Mouse (Mus musculus) midbrain, embryonic 12.5 days (tissue): ENCODE measurements around the gene Gm49378. TPM values are rescaled to one million over a fixed set of nuclear protein-coding genes. Genes with fewer than 3 reads are reported as not detected.
A peak's percentile ranks its signal among the peaks of the same experiment; 100 is the strongest.

Experiments used
- ATAC-seq: fragments of 200-750 bp; cut with Nextera tagmentation; 2 replicates; pipeline ENCODE4 v1.8.0; 2017; ENCODE audit warnings: low read depth, moderate TSS enrichment, moderate library complexity; ENCODE audit not compliant: low FRiP score
- H3K27ac ChIP-seq: fragments of 300-500 bp; sonication (generic); replicated peaks from 2 replicates; pipeline ENCODE4 v1.5.1; 2016; ENCODE audit warnings: mild to moderate bottlenecking
- H3K27me3 ChIP-seq: fragments of 300-500 bp; sonication (generic); 2 replicates; pipeline ENCODE4 v1.6.1; 2016; ENCODE audit warnings: mild to moderate bottlenecking
- H3K36me3 ChIP-seq: fragments of 300-500 bp; sonication (generic); 2 replicates; pipeline ENCODE4 v1.6.1; 2016
- H3K4me1 ChIP-seq: fragments of 300-500 bp; sonication (generic); 2 replicates; pipeline ENCODE4 v1.6.1; 2016
- H3K4me2 ChIP-seq: fragments of 300-500 bp; sonication (generic); replicated peaks from 2 replicates; pipeline ENCODE4 v1.6.1; 2016; ENCODE audit warnings: mild to moderate bottlenecking, moderate library complexity
- H3K4me3 ChIP-seq: fragments of 300-500 bp; sonication (generic); 2 replicates; pipeline ENCODE4 v1.5.1; 2016; ENCODE audit warnings: mild to moderate bottlenecking
- H3K9ac ChIP-seq: fragments of 300-500 bp; sonication (generic); replicated peaks from 2 replicates; pipeline ENCODE4 v1.6.1; 2016; ENCODE audit warnings: mild to moderate bottlenecking, moderate library complexity
- H3K9me3 ChIP-seq: fragments of 300-500 bp; sonication (generic); 2 replicates; pipeline ENCODE4 v1.6.1; 2016; ENCODE audit warnings: mild to moderate bottlenecking
- WGBS: fragments of 180-500 bp; shearing (Covaris S2); methylation state at CpG from one replicate; pipeline ENCODE4 v1.1.7; 2016; 5-methylcytosine and 5-hydroxymethylcytosine counted together
- polyA plus RNA-seq: library from polyadenylated mRNA; unstranded; fragments of >200 nt; fragmentation: Nextera tagmentation; extraction: Ambion mirVana; gene quantifications from 2 replicates; pipeline ENCODE4 v1.2.1, GENCODE M21; 2016

Gene Gm49378
- polyA plus RNA-seq, 1 experiment from 2014 or later = 4.9 TPM

DNA sequence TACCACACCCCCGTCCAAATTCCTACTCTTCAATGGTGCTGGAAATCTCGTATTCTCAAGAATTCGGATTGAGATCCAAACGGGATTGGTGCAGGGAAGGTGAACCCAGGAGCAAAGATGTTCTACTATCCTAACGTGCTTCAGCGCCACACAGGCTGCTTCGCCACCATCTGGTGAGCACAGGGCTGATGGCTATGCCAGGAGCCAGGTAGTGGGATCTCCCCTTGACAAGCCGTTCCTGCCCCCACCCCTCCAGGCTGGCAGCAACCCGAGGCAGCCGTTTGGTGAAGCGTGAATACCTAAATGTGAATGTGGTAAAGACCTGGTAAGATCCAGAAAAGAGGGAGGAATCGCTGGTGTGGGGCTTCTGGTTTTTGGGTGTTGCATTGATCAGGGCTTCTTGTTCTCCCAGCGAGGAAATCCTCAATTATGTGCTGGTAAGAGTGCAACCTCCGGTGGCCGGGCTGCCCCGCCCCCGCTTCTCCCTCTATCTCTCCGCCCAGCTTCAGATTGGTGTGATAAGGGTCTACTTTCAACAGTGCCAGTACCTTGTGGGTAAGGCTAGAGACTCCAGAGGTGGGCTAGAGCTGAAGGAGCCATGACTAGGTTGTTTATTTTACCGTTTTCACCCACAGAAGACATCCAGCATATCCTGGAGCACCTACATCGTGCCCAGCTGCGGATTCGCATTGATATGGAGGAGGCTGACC is 19.1 kb downstream of the Gm49378 start:
- no peak overlapping the region for H3K27ac ChIP-seq
- peaks cover 9% of the 10 kb centered on the region for H3K27me3 ChIP-seq
- 0 out of 2 replicates have a peak, but pooled peaks cover 1% of the 10 kb centered on the region for H3K36me3 ChIP-seq
- H3K4me1 ChIP-seq = 0 out of 2 replicates have a peak, but pooled peaks cover 9% of the 10 kb centered on the region
- no peak overlapping the region for H3K9ac ChIP-seq
- peak overlapping the region; percentile 19 for H3K4me3 ChIP-seq
- no peaks in the 10 kb centered on the region for H3K9me3 ChIP-seq
- WGBS = 53% methylated on average over 22 of the region's 22 CpGs
- H3K4me2 ChIP-seq = peak overlapping the region; percentile 30
- no peak for ATAC-seq

DNA sequence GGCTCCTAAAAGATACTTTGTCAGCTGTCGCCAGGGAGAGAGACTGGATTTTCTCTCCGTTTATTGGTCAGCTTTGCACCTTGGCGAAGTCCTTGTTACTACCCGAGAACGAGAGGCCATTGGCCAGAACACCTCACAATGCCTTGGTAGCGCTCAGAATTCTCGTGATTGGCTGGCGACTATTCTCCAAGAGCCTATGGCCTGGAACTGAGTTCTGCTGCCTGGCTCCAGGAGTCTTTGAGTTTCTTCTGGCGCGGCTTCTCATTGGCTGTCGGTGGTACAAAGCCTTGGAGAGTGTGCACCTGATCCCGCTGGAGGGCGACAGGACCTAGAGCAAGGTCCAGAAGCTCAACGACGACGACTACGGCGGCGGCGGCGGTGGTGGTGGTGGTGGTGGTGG is 19.9 kb downstream of the Gm49378 start, which contains the start of gene Rec8:
Rec8 (plus strand) TSS at position 216 of the 400 bp plus-strand sequence.
- no peak within 1 kb of the TSS for H3K9ac ChIP-seq
- WGBS = 25% methylated on average over 21 of the region's 21 CpGs
- peak within 1 kb of the TSS; percentile 19 for H3K4me3 ChIP-seq
- no peak within 1 kb of the TSS for H3K27ac ChIP-seq
- peaks cover 9% of the 10 kb centered on the region for H3K27me3 ChIP-seq
- H3K4me1 ChIP-seq = 0 out of 2 replicates have a peak, but pooled peaks cover 9% of the 10 kb centered on the region
- no peaks in the 10 kb centered on the region for H3K36me3 ChIP-seq
- H3K4me2 ChIP-seq = peak within 1 kb of the TSS; percentile 30
- H3K9me3 ChIP-seq = no peaks in the 10 kb centered on the region
- peak; percentile 54; the same call in 1 of the 2 replicates for ATAC-seq

DNA sequence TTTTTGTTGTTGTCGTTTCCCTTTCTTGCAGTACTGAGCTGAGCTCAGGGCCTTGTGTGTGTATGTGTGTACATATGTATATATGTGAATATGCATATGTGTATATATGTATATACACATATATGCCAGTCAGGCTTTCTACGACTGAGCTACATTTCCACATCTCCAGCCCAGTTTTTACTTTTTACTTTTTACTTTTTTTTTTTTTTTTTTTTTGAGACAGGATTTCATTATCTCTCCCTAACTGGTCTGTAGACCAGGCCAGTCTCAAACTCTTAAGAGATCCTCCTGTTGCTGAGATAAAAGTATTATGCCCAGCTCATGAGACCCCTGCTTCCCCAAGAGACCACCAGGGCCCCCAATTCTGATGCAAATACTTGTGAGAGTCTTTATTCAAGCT is 20.9 kb downstream of the Gm49378 start:
- H3K27ac ChIP-seq = no peak overlapping the region
- no peak overlapping the region for H3K4me2 ChIP-seq
- no peak for ATAC-seq
- 0 out of 2 replicates have a peak, but pooled peaks cover 9% of the 10 kb centered on the region for H3K4me1 ChIP-seq
- no peak overlapping the region for H3K9ac ChIP-seq
- H3K36me3 ChIP-seq = no peaks in the 10 kb centered on the region
- no peak overlapping the region for H3K4me3 ChIP-seq
- H3K9me3 ChIP-seq = no peaks in the 10 kb centered on the region
- WGBS = 63% methylated on average over 2 of the region's 2 CpGs
- H3K27me3 ChIP-seq = peaks cover 9% of the 10 kb centered on the region

DNA sequence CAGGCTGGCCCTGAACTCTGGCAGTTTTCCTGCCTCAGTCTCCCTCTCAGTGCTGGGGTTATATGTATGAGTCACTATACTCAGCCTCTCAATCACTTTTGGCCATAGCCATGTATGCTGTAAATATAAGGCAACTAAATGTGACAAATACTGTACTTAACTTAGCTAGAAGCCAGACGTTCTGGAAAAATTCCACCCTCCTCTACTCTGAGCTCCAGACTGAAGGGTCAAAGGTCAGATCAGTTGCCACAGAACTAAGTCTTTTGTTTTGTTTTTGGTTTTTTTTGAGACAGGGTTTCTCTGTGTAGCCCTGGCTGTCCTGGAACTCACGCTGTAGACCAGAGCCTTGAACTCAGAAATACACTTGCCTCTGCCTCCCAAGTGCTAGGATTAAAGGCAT is 21.8 kb downstream of the Gm49378 start:
- Histone ChIP-seq H3K4me1 (0 out of 2 replicates have a peak, but pooled peaks cover 9% of the 10 kb centered on the region), H3K9me3 (no peaks in the 10 kb centered on the region), H3K27me3 (peaks cover 9% of the 10 kb centered on the region), H3K9ac (no peak overlapping the region), H3K36me3 (no peaks in the 10 kb centered on the region), H3K4me3 (no peak overlapping the region), H3K4me2 (no peak overlapping the region), H3K27ac (no peak overlapping the region)
- no peak for ATAC-seq
- WGBS = 52% methylated on average over 2 of the region's 2 CpGs

DNA sequence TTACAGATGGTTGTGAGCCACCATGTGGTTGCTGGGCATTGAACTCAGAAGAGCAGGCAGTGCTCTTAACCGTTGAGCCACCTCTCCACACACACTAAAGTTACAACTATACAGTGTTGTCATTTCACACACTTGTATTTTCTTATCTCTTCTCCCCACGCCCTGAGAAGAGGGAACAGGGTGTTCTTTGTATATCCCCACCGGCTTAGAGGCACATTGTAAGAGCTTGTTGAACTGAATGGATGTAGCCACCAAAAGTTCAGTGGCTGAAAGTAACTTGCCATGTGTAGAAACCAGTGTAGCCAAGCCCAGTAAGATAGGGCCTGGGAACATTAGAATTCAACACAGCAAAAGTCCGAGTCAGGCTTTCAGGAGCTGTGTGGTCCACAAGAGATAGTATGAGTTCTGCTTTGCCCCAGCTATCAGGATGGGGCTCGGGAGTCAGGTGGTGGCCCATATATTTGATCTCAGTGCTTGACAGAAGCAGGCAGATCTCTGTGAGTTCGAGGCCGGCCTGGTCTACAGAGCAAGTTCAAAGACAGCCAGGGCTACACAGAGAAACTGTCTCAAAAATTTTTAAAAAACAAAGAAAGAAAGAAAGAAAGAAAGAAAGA is 23.0 kb downstream of the Gm49378 start:
- H3K4me2 ChIP-seq = no peak overlapping the region
- 0 out of 2 replicates have a peak, but pooled peaks cover 9% of the 10 kb centered on the region for H3K4me1 ChIP-seq
- 87% methylated on average over 7 of the region's 7 CpGs for WGBS
- peaks cover 9% of the 10 kb centered on the region for H3K27me3 ChIP-seq
- H3K9me3 ChIP-seq = no peaks in the 10 kb centered on the region
- H3K4me3 ChIP-seq = no peak overlapping the region
- no peaks in the 10 kb centered on the region for H3K36me3 ChIP-seq
- no peak for ATAC-seq
- no peak overlapping the region for H3K9ac ChIP-seq
- H3K27ac ChIP-seq = no peak overlapping the region

DNA sequence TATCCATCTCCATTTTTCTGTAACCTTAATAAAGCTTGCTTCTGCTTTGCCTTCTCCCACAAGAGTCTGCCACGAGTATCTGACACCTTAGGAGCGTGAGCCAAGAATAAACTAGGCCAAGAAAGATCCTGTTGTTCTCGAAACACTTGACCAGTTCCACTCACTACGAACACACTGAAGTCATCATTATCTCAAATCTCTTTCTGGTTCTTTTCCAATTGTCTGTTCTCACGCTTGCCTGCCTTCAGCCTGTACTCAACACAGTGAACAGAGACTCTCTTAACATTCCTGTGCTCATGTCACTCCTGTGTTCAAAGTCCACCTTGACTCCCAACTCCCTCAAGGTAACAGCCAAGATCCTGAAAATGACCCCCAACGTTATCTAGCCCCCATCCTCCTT is 24.3 kb downstream of the Gm49378 start:
- ATAC-seq = no peak
- Histone ChIP-seq H3K27ac (no peak overlapping the region), H3K4me3 (no peak overlapping the region), H3K4me1 (0 out of 2 replicates have a peak, but pooled peaks cover 5% of the 10 kb centered on the region), H3K36me3 (peaks cover 12% of the 10 kb centered on the region), H3K9me3 (no peaks in the 10 kb centered on the region), H3K4me2 (no peak overlapping the region), H3K9ac (no peak overlapping the region), H3K27me3 (peaks cover 6% of the 10 kb centered on the region)
- WGBS = 78% methylated on average over 6 of the region's 6 CpGs

DNA sequence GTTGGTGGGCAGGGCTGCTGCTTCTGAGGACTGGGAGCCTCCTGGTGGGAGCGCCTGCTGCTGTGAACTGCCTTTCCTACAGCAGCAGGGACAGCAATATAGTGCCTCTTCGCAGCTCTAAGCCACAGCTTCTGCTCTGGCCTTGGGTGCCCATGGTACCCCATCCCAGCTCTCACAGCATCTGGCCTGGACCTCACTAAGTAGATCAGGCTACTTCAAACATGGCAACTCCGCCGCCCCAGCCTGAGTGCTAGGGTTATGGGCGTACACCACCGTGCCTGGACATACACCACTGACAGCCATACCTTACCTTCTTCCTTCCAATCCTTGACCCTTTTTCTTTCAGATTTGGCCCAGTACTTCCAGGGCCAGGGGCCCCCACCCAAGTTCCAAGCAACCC is 29.4 kb downstream of the Gm49378 start:
- Histone ChIP-seq H3K4me2 (no peak overlapping the region), H3K9me3 (no peaks in the 10 kb centered on the region), H3K9ac (no peak overlapping the region), H3K4me1 (peaks cover 10% of the 10 kb centered on the region; the same call in 1 of the 2 replicates), H3K27me3 (no peaks in the 10 kb centered on the region), H3K27ac (no peak overlapping the region), H3K36me3 (peaks cover 44% of the 10 kb centered on the region), H3K4me3 (no peak overlapping the region)
- no peak for ATAC-seq
- 97% methylated on average over 6 of the region's 6 CpGs for WGBS

DNA sequence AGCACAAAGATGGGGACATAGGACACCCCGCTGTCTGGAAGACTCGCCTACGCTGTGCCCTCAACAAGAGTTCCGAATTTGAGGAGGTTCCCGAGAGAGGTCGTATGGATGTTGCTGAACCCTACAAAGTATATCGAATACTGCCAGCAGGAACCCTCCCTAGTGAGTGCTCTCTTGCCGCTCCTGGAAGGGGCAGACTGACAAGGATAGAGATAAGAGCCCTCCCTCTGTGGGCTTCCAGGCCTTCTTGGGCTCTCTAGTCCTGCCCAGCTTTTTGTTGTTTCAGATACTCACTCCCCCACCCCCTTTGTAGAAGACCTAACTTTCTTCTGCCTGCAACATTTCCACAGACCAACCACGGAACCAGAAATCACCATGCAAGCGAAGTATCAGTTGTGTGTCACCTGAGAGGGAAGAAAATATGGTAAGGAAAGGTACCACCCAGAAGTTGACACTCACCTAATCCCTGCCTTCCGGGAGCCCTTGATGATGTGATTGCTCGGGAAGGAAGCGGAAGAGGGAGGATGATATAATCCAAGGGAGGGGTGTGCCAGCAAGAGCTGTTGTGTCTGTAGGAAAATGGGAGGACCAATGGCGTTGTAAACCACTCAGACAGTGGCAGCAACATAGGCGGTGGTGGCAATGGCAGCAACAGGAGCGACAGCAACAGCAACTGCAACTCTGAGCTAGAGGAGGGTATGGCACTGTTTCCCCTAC is 31.8 kb downstream of the Gm49378 start:
- Histone ChIP-seq H3K4me3 (no peak overlapping the region), H3K9me3 (no peaks in the 10 kb centered on the region), H3K36me3 (peaks cover 68% of the 10 kb centered on the region), H3K27ac (no peak overlapping the region), H3K9ac (no peak overlapping the region), H3K27me3 (no peaks in the 10 kb centered on the region), H3K4me1 (peaks cover 10% of the 10 kb centered on the region; the same call in 1 of the 2 replicates), H3K4me2 (no peak overlapping the region)
- no peak for ATAC-seq
- 95% methylated on average over 16 of the region's 16 CpGs for WGBS

DNA sequence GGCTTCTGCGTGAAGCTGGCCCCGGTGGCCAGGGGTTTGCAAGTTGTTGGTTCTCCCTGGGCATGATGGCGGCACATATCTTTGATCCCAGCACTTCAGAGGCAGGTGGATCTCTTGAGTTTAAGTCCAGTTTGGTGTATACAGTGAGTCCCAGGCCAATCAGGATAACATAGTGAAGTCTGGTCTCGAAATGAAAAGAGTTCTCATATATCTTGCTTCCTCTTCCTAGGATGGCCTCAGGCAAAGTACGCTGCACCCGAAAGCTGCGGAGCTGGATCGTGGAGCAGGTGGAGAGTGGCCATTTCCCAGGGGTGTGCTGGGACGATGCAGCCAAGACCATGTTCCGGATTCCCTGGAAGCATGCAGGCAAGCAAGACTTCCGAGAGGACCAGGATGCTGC is 32.9 kb downstream of the Gm49378 start:
- no peaks in the 10 kb centered on the region for H3K27me3 ChIP-seq

DNA sequence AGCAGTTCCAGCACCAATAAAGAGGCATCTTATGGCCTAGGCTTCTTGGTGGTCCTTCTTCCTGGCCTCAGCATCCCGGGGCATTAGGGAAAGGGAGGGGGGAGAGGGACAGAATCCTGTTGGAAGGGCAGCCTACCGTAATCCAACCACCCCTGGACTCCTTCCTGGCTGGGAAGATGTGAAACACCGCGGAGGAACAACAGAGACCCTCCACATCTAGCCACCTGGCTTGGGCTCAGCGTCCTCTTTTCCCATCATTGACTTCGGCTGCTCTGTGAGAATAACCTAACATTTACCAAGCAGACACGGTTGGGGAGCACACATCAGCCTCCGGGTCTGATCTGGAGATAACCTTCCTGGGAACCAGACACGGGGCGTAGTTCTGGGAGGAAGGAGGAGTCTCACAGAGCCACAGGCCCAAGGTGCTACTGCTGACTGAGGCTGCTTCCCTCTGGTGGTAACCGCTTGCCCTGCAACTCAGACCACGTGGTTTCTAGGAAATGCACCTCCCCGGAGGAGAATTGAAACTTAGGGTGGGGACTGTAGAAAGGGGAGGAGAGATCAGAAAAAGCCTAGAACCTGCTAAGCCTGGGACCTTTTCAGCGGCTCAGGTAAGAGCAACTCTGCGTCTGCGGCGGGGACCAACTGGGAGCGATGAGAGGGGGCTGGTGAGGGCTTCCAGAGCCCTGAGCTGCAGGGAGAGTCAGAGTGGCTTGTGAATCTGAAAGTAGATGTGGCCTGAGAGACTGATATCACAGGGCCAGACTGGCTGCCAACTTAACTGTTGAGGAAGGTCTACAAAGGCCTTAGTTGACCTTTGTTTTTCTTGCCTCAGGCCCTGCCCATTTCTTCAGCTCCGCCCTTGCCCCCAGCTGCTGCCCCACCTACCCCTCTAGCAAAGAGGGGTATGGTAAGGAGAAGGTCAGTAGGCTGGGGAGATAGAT is 33.8 kb downstream of the Gm49378 start:
- Histone ChIP-seq H3K27me3 (no peaks in the 10 kb centered on the region), H3K4me2 (peak overlapping the region; percentile 34), H3K36me3 (peaks cover 82% of the 10 kb centered on the region), H3K4me3 (peak overlapping the region; percentile 12; the same call in 1 of the 2 replicates), H3K9ac (peak overlapping the region; percentile 39; the same call in 1 of the 2 replicates), H3K9me3 (no peaks in the 10 kb centered on the region), H3K27ac (no peak overlapping the region), H3K4me1 (peaks cover 10% of the 10 kb centered on the region; the same call in 1 of the 2 replicates)
- WGBS = 27% methylated on average over 19 of the region's 19 CpGs
- peak; percentile 79 for ATAC-seq

More for the DNA sequence above, 32.9 kb downstream of the Gm49378 start:
- no peak for ATAC-seq
- Histone ChIP-seq H3K9ac (no peak overlapping the region), H3K4me1 (peaks cover 10% of the 10 kb centered on the region; the same call in 1 of the 2 replicates), H3K36me3 (peaks cover 79% of the 10 kb centered on the region), H3K4me3 (no peak overlapping the region), H3K4me2 (no peak overlapping the region), H3K27ac (no peak overlapping the region), H3K9me3 (no peaks in the 10 kb centered on the region)
- 93% methylated on average over 11 of the region's 11 CpGs for WGBS

DNA sequence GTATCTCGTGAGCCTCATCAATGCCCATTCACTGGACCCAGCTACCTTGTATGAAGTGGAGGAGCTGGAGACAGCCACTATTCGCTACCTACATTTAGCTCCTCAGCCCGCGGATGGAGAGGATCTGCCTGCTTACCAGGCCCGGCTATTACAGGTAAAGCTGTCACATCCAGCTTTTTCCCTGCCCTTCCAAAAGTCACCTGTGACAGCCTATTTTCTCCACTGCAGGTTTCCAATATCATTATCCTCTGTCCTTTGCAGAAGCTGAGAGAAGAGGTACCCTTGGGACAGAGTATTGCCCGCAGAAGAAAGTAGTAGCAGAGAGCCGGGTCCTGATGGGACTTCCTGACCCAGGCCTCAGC is 34.4 kb downstream of the Gm49378 start, which contains the start of gene Irf9:
Irf9 (plus strand) TSS at position 301 of the 362 bp plus-strand sequence.
- peak within 1 kb of the TSS; percentile 34 for H3K4me2 ChIP-seq
- no peak for ATAC-seq
- no peak within 1 kb of the TSS for H3K27ac ChIP-seq
- peaks cover 10% of the 10 kb centered on the region; the same call in 1 of the 2 replicates for H3K4me1 ChIP-seq
- H3K9ac ChIP-seq = peak within 1 kb of the TSS; percentile 39; the same call in 1 of the 2 replicates
- no peaks in the 10 kb centered on the region for H3K9me3 ChIP-seq
- H3K4me3 ChIP-seq = peak within 1 kb of the TSS; percentile 12; the same call in 1 of the 2 replicates
- 89% methylated on average over 7 of the region's 7 CpGs for WGBS
- peaks cover 81% of the 10 kb centered on the region for H3K36me3 ChIP-seq
- no peaks in the 10 kb centered on the region for H3K27me3 ChIP-seq
